Mouse (Mus musculus): ENCODE measurements around the gene Bpifa5. TPM values are rescaled to one million over a fixed set of nuclear protein-coding genes. Genes with fewer than 3 reads are reported as not detected.

Gene Bpifa5
- total RNA-seq, 2 experiments from 2014 or later = not detected

DNA sequence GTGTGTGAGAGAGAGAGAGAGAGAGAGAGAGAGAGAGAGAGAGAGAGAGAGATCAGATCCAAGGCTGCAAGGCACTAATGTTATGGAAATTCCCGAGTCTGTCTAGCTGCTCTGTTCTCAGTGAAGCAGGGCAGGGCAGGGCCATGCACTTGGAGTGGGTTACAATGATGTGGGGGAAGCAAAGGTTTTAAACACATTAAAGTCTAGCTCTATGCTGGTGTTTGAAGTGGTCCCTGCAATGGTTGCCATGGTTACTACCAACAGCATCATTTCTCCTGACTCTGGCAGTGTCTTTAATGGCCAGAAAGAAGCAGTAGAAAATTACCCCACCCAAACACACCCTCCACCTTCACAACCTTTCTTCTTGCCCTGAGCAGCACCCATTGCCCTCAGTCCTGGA is 48.7 kb downstream of the Bpifa5 start:
- DNase-seq (ENCODE audit: extremely low spot score in 1 of 2, low spot score in 2 of 2) = no peak
- no peak overlapping the region for H3K27ac ChIP-seq
- TF ChIP-seq CTCF (IDR thresholded peaks at IDR 0.05) = no peak
- H3K4me3 ChIP-seq = no peak overlapping the region
- intact Hi-C loops (cut with DNase I) = no loop called here

DNA sequence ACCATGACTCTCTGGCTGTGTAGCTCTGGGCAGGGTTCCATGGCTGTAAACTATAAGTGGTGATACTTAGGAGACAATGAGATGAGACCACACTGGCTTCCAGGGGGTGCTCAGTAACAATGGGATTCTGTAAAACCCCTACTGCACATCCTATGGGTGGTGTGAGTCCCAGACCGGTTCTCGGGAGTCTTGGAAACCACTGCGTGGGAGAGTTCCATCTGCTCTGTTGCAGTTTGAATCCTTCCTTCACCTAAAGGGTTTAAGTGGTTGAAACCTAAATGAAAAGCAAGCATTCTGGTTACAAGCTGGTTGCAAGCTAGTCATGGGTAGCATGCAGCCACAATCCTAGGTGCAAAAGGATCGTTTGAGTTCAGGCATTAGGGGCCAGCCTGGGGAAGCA is 49.5 kb downstream of the Bpifa5 start:
- Histone ChIP-seq H3K27ac (peak overlapping the region; percentile 73), H3K4me3 (no peak overlapping the region)
- intact Hi-C loops (cut with DNase I) = loop anchor here (1.0 kb wide), 1 partner anchor 31 kb away; no protein-coding TSS in a partner anchor
- TF ChIP-seq CTCF (IDR thresholded peaks at IDR 0.05) = no peak
- peak; percentile 47 to 68 for DNase-seq (ENCODE audit: extremely low spot score in 1 of 2, low spot score in 2 of 2)

DNA sequence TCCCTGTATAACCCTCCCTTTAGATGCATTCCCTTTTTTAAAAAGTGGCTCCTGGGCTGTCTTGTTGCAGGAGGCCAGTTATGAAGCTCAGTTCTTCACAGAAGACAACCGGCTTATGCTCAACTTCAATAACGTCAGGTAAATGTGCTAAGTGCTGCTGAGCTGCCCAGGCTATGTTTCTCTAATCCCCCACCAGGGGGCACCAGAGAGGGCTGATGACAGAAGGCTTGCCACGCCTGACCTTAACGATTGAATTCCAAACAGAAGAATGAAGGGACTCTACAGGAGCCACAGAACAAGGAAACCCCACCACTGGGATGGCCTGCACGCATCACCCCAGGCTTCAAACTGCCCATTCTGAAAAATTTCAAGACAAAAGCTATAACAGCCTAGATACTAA is 52.8 kb downstream of the Bpifa5 start:
- Histone ChIP-seq H3K4me3 (no peak overlapping the region), H3K27ac (no peak overlapping the region)
- peak; percentile 84 for TF ChIP-seq CTCF (IDR thresholded peaks at IDR 0.05)
- intact Hi-C loops (cut with DNase I) = no loop called here
- peak; percentile 61 to 68 for DNase-seq (ENCODE audit: extremely low spot score in 1 of 2, low spot score in 2 of 2)

Other genes starting within 250 kb of the Bpifa5 start
- gene Bpifb3, start 244.4 kb upstream of the Bpifa5 start, total RNA-seq (2021) = not detected
- not detected for gene Bpifb4, start 224.4 kb upstream of the Bpifa5 start, total RNA-seq (2021)
- not detected for gene Bpifa6, start 187.7 kb upstream of the Bpifa5 start, total RNA-seq (2021)
- gene Bpifa2, start 154.3 kb upstream of the Bpifa5 start, total RNA-seq (2021) = not detected
- not detected for gene Bpifa3, start 32.3 kb upstream of the Bpifa5 start, total RNA-seq (2021)
- not detected for gene Bpifa1, start 19.7 kb upstream of the Bpifa5 start, total RNA-seq (2021)
- gene Bpifb1, start 28.2 kb downstream of the Bpifa5 start, total RNA-seq (2021) = under 1 TPM in 1 of 2 experiments, not detected in 1; 0.50 TPM
- not detected for gene Bpifb5, start 61.1 kb downstream of the Bpifa5 start, total RNA-seq (2021)
- not detected for gene Bpifb9a, start 95.2 kb downstream of the Bpifa5 start, total RNA-seq (2021)
- gene Bpifb9b, start 144.6 kb downstream of the Bpifa5 start, total RNA-seq (2021) = not detected
- 10 to 100 TPM; 11.5 to 14.3 TPM for gene Cdk5rap1, start 210.4 kb downstream of the Bpifa5 start, total RNA-seq (2021)
- 10 to 100 TPM; 33.9 to 34.1 TPM for gene Snta1, start 245.5 kb downstream of the Bpifa5 start, total RNA-seq (2021)